Mouse (Mus musculus): ENCODE results near the gene Krba1. TPM values are rescaled to one million over a fixed set of nuclear protein-coding genes. Genes with fewer than 3 reads are reported as not detected.

Gene Krba1
- total RNA-seq, 2 experiments from 2014 or later = 2.0 to 2.5 TPM

- ATAC-seq (replicated peaks; ENCODE audit: poor library complexity) = no peak
Measured at GRCm38 (mm10) chr6:48447929-48448328, 52.5 kb downstream of the Krba1 start, which contains the start of gene Sspo. Gene Sspo (plus strand): TSS chr6:48448229.

GRCm38 (mm10) chr6:48448527-48448926 is 53.1 kb downstream of the Krba1 start:
- no peak for ATAC-seq (replicated peaks; ENCODE audit: poor library complexity)

- no peak for ATAC-seq (replicated peaks; ENCODE audit: poor library complexity)
Measured at GRCm38 (mm10) chr6:48452151-48452550, 56.8 kb downstream of the Krba1 start.

DNA sequence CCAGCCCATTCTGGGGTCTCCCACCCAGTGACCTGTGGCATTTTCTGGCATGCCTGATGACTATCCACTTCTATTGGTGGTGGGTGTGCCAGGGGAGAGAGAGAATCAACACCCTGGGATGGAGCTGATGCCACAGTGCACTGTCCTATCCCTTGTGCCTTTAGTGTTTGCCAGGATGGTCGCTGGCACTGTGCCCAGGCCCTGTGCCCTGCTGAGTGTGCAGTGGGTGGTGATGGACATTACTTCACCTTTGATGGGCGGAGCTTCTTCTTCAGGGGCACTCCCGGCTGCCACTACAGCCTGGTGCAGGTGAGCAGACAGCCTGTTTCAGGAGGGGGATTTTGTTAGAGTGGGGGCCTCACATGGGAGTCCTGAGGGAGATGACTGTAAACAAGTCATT is 57.4 kb downstream of the Krba1 start:
- ATAC-seq (replicated peaks; ENCODE audit: poor library complexity) = no peak

DNA sequence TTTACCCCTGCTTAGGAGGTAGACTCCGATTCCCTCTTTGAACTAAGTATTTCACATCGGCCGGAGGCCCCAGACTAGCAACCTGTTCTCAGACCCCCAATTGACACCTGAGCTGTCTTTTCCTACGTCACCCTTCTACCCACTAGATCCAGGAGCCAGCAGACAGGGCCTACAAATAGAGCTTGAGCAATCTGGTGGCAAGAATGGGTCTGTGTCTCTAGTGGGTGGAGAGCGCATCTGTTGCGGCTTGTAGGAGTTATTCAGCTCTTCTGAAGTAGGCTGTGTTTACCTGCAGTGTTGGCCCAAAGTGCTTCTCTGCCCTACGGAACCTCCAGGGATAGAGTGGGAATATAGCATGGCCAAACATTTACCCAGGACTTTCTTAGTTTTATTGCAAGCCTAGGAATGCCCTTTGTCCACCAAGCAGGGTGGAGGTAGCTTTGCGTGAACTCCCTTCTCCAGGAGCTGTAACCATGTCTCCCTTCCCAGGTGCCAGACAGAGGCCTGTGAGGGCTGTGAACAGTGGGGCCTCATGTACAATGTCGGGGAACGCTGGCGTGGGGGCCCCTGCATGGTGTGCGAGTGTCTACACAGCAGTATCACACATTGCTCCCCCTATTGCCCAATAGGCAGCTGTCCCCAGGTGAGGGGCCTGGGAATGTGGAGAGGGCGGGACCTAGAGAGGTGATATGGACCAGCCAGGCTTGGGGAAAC is 69.7 kb downstream of the Krba1 start:
- no peak for ATAC-seq (replicated peaks; ENCODE audit: poor library complexity)

DNA sequence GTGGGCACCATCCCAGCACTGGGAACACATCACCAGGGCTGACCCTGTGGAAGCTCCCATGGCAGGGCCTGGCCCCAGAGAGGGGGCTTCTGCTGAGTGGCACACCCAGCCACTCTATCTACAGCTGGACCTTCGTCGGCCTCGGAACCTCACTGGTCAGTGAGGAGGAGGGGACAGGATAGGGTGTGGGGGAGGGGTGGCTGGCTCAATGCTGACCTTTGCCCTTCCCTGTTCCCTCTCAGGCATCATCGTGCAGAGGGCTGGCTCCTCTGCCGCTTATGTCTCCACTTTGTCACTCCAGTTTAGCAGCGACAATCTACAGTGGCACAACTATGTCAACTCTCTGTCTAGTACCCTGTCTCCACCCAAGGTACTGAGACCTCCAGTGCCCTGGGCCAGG is 71.3 kb downstream of the Krba1 start:
- ATAC-seq (replicated peaks; ENCODE audit: poor library complexity) = no peak

DNA sequence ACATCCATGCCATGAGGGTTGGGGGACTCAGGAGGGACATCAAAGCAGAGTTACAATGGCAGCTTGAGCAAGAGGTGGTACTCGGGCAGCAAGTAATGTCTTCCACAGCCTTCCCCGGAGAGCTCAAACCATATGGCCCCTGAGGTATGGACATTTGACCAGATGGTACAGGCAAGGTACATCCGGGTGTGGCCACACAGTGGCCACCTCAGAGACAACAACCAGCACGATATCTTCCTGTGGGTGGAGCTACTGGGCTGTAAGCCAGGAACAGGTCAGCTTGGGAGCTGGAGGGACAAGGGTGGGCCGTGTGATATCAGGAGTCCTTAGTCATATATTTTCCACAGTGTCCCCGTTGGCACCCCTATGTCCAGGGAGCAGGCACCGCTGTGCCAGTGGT is 72.1 kb downstream of the Krba1 start:
- ATAC-seq (replicated peaks; ENCODE audit: poor library complexity) = no peak

Other genes starting within 250 kb of the Krba1 start
- gene Zfp467, start 50.2 kb downstream of the Krba1 start, total RNA-seq (2015) = 1.6 and 3.4 TPM in 2 replicates
- gene Zfp467, start 50.2 kb downstream of the Krba1 start, total RNA-seq (2017) = 0.61 and 1.1 TPM in 2 replicates
- gene Sspo, start 52.6 kb downstream of the Krba1 start, total RNA-seq (2015) = not detected in 2 replicates
- not detected in 2 replicates for gene Sspo, start 52.6 kb downstream of the Krba1 start, total RNA-seq (2017)
- not detected in 2 replicates for gene Atp6v0e2, start 142.0 kb downstream of the Krba1 start, total RNA-seq (2015)
- gene Atp6v0e2, start 142.0 kb downstream of the Krba1 start, total RNA-seq (2017) = not detected in 2 replicates
- gene Lrrc61, start 159.2 kb downstream of the Krba1 start, total RNA-seq (2015) = 8.0 and 11.6 TPM in 2 replicates
- 4.9 and 6.3 TPM in 2 replicates for gene Lrrc61, start 159.2 kb downstream of the Krba1 start, total RNA-seq (2017)
- gene Rarres2, start 177.2 kb downstream of the Krba1 start, total RNA-seq (2015) = not detected in 2 replicates
- not detected in 2 replicates for gene Rarres2, start 177.2 kb downstream of the Krba1 start, total RNA-seq (2017)
- gene Gm45021, start 194.0 kb downstream of the Krba1 start, total RNA-seq (2015) = not detected in 2 replicates
- gene Gm45021, start 194.0 kb downstream of the Krba1 start, total RNA-seq (2017) = not detected in 2 replicates
- 7.7 and 11.2 TPM in 2 replicates for gene Repin1, start 198.3 kb downstream of the Krba1 start, total RNA-seq (2015)
- 10.0 and 16.6 TPM in 2 replicates for gene Repin1, start 198.3 kb downstream of the Krba1 start, total RNA-seq (2017)
- not detected in 2 replicates for gene Gm44965, start 198.4 kb downstream of the Krba1 start, total RNA-seq (2015)
- not detected in 2 replicates for gene Gm44965, start 198.4 kb downstream of the Krba1 start, total RNA-seq (2017)
- 0.78 and 0.96 TPM in 2 replicates for gene Zfp775, start 206.5 kb downstream of the Krba1 start, total RNA-seq (2015)
- gene Zfp775, start 206.5 kb downstream of the Krba1 start, total RNA-seq (2017) = 1.00 and 2.0 TPM in 2 replicates
- 0.07 and 0.64 TPM in 2 replicates for gene AI854703, start 231.2 kb downstream of the Krba1 start, total RNA-seq (2015)
- 0.08 and 0.61 TPM in 2 replicates for gene AI854703, start 231.2 kb downstream of the Krba1 start, total RNA-seq (2017)

Measured in megakaryocyte progenitor cell, adult 5-6 weeks (primary cell).